ENCODE assay signal across 32 mouse cellular contexts in genomic region chr5:112412781-112413180, GRCm38 (mm10). TPM values are rescaled to one million over a fixed set of nuclear protein-coding genes. Genes with fewer than 3 reads are reported as not detected.
"Had no signal": no experiment of that assay in that cellular context is flagged by ENCODE, and none has a peak within 500 bp of the region (broad histone marks: within the 10 kb centered on the region; RNA-seq: fewer than 3 reads in every experiment).

No protein-coding gene starts in this region.

RNA-seq across cellular contexts. Expression of gene Asphd2, which starts 18.1 kb away (rescaled TPM):
- total RNA-seq: granulocyte monocyte progenitor cell, adult 5-6 weeks had no signal

RNA-seq across cellular contexts. Expression of gene Gm6588, which starts 36.4 kb away (rescaled TPM):
- total RNA-seq: gastrocnemius, adult 2 months; gastrocnemius, postnatal 10 days; gastrocnemius, postnatal 25 days; gastrocnemius, postnatal 4 days; granulocyte monocyte progenitor cell, adult 5-6 weeks; heart, adult 18-20 months; heart, adult 8-10 months; heart, postnatal 10 days; heart, postnatal 25 days; heart, postnatal 4 days; hindbrain, postnatal 0 days; layer of hippocampus, adult 18-20 months; layer of hippocampus, postnatal 10 days; layer of hippocampus, postnatal 25 days; left cerebral cortex, adult 2 months; left cerebral cortex, postnatal 14 days; left cerebral cortex, postnatal 36 days had no signal
- polyA plus RNA-seq: frontal cortex, adult 2 months; heart, embryonic 12.5 days; heart, embryonic 14.5 days; heart, embryonic 16.5 days; hindbrain, embryonic 10.5 days; intestine, embryonic 14.5 days; intestine, embryonic 16.5 days; kidney, adult 2 months; kidney, embryonic 15.5 days; kidney, postnatal 0 days; large intestine, adult 2 months; limb, embryonic 10.5 days; limb, embryonic 12.5 days; limb, embryonic 14.5 days; liver, embryonic 11.5 days had no signal

RNA-seq across cellular contexts. Expression of gene Gm6583, which starts 56.9 kb away (rescaled TPM):
- total RNA-seq: gastrocnemius, adult 2 months; gastrocnemius, postnatal 10 days; gastrocnemius, postnatal 25 days; gastrocnemius, postnatal 4 days; granulocyte monocyte progenitor cell, adult 5-6 weeks; heart, adult 18-20 months; heart, adult 8-10 months; heart, postnatal 25 days; hindbrain, postnatal 0 days; layer of hippocampus, adult 18-20 months; layer of hippocampus, postnatal 10 days; layer of hippocampus, postnatal 25 days; left cerebral cortex, adult 2 months; left cerebral cortex, postnatal 14 days; left cerebral cortex, postnatal 36 days had no signal
- polyA plus RNA-seq: frontal cortex, adult 2 months; heart, embryonic 14.5 days; kidney, adult 2 months; large intestine, adult 2 months had no signal
